In genomic region chr5:123125638-123126406, GRCm38 (mm10) we compare ENCODE assay signal across 10 mouse cellular contexts. TPM values are rescaled to one million over a fixed set of nuclear protein-coding genes. Genes with fewer than 3 reads are reported as not detected.
A peak's percentile ranks its signal among the peaks of the same experiment; 100 is the strongest.
DNase-seq lines count a peak whose midpoint lies in the region; ATAC-seq and TF ChIP-seq lines count a peak whose summit lies in the region.
"Had no signal": no experiment of that assay in that cellular context is flagged by ENCODE, and none has a peak within 500 bp of the region (broad histone marks: within the 10 kb centered on the region; RNA-seq: fewer than 3 reads in every experiment).

No protein-coding gene starts in this region.

- TF ChIP-seq EP300 in CH12.LX (IDR thresholded peaks at IDR 0.05; ENCODE audit: low read length) = no peak

- no peak for TF ChIP-seq RAD21 in CH12.LX (IDR thresholded peaks at IDR 0.05; ENCODE audit: low read depth, low read length)

- peak overlapping the region in 2 of 3 experiments; percentile 28 to 34 for H3K4me3 ChIP-seq in CH12.LX (replicated peaks in 1 of 3; ENCODE audit: low read depth in 2 of 3, low read length in 2 of 3, poor library complexity in 1 of 3)
- no peak overlapping the region for H3K4me3 ChIP-seq in midbrain, embryonic 13.5 days (replicated peaks)
- H3K4me3 ChIP-seq: erythroblast, embryonic 14.5 days; midbrain, embryonic 15.5 days had no signal

- dilution Hi-C loops in CH12.LX (cut with MboI; ENCODE audit: extremely low pct_ligation_motif_present, extremely low pct_unique_long_range_greater_than_20kb, low sequenced_read_pairs) = no loop called here

- H3K27me3 ChIP-seq in CH12.LX (replicated peaks) = no peaks in the 10 kb centered on the region
- no peaks in the 10 kb centered on the region for H3K27me3 ChIP-seq in midbrain, embryonic 13.5 days
- H3K27me3 ChIP-seq: midbrain, embryonic 15.5 days had no signal

- peak; percentile 79 to 81 for DNase-seq in B cell, adult 2 months
- DNase-seq in CH12.LX (ENCODE audit: extremely low read depth) = peak; percentile 72
- DNase-seq in induced T-regulatory cell, adult 2 months (ENCODE audit: low read depth) = peak; percentile 87
- peak; percentile 76 for DNase-seq in naive thymus-derived CD4-positive, alpha-beta T cell, adult 2 months (ENCODE audit: low read depth)
- DNase-seq in left cerebral cortex, adult 8-10 months (ENCODE audit: low spot score in 2 of 2) = no peak
- no peak for DNase-seq in lung, postnatal 14 days

- H3K9ac ChIP-seq in CH12.LX (ENCODE audit: insufficient read depth, low read depth) = peak overlapping the region; percentile 54
- no peak overlapping the region for H3K9ac ChIP-seq in midbrain, embryonic 13.5 days (replicated peaks)
- H3K9ac ChIP-seq: midbrain, embryonic 15.5 days had no signal

- in situ Hi-C loops in CH12.LX (cut with MboI; ENCODE audit: low pct_ligation_motif_present, low pct_unique_long_range_greater_than_20kb, low sequenced_read_pairs) = no loop called here

- peaks cover 24 to 45% of the 10 kb centered on the region in 2 experiments for H3K36me3 ChIP-seq in CH12.LX (replicated peaks in 1 of 2; ENCODE audit: control insufficient read depth in 1 of 2, insufficient read depth in 1 of 2, low read length in 1 of 2)
- peaks cover 74% of the 10 kb centered on the region for H3K36me3 ChIP-seq in midbrain, embryonic 13.5 days

- WGBS in midbrain, embryonic 13.5 days = 88% methylated on average over 18 of the region's 18 CpGs

- peaks cover 11% of the 10 kb centered on the region for H3K9me3 ChIP-seq in CH12.LX (replicated peaks; ENCODE audit: low read length)
- no peaks in the 10 kb centered on the region for H3K9me3 ChIP-seq in midbrain, embryonic 13.5 days
- H3K9me3 ChIP-seq: midbrain, embryonic 15.5 days had no signal

- H3K4me1 ChIP-seq in CH12.LX (ENCODE audit: control insufficient read depth in 1 of 2, insufficient read depth in 2 of 2) = peaks cover 7 to 58% of the 10 kb centered on the region in 2 experiments
- peaks cover 2% of the 10 kb centered on the region for H3K4me1 ChIP-seq in midbrain, embryonic 13.5 days (replicated peaks)

- TF ChIP-seq CTCF in CH12.LX (conservative IDR thresholded peaks at IDR 0.05 in 1 of 2, IDR thresholded peaks at IDR 0.05 in 1 of 2; ENCODE audit: low read depth in 2 of 2, low read length in 2 of 2) = no peak

- peak overlapping the region; percentile 93 for H3K27ac ChIP-seq in CH12.LX (ENCODE audit: insufficient read depth, low read depth)
- H3K27ac ChIP-seq in midbrain, embryonic 13.5 days = no peak overlapping the region
- H3K27ac ChIP-seq: midbrain, embryonic 15.5 days had no signal

- peaks cover 47% of the 10 kb centered on the region for H3K79me2 ChIP-seq in CH12.LX (replicated peaks; ENCODE audit: control insufficient read depth, extremely low read depth, insufficient read depth, poor library complexity, severe bottlenecking)

- TF ChIP-seq POLR2A in CH12.LX (IDR thresholded peaks at IDR 0.05; ENCODE audit: low read depth, low read length) = peak; percentile 67

- H3K4me2 ChIP-seq in CH12.LX (ENCODE audit: insufficient read depth, low read depth, poor library complexity, severe bottlenecking) = peak overlapping the region; percentile 82
- no peak overlapping the region for H3K4me2 ChIP-seq in midbrain, embryonic 13.5 days (replicated peaks)
- H3K4me2 ChIP-seq: midbrain, embryonic 15.5 days had no signal

- no peak for ATAC-seq in midbrain, embryonic 13.5 days
- ATAC-seq: midbrain, embryonic 15.5 days had no signal

TF ChIP-seq in CH12.LX, 34 proteins besides CTCF, POLR2A, EP300 and RAD21:
- no peak for TF ChIP-seq JUN (IDR thresholded peaks at IDR 0.05; ENCODE audit: insufficient read depth, low read depth, low read length)
- no peak; the same call in 1 of the 2 replicates for TF ChIP-seq TCF12 (IDR thresholded peaks at IDR 0.05; ENCODE audit: low read depth, low read length)
- TF ChIP-seq MYC (IDR thresholded peaks at IDR 0.05; ENCODE audit: low read depth, low read length) = peak; percentile 47
- TF ChIP-seq HCFC1 (IDR thresholded peaks at IDR 0.05; ENCODE audit: low read depth, low read length) = no peak
- no peak for TF ChIP-seq USF2 (conservative IDR thresholded peaks at IDR 0.05; ENCODE audit: low read depth, low read length)
- no peak; the same call in 1 of the 2 replicates for TF ChIP-seq CHD1 (IDR thresholded peaks at IDR 0.05; ENCODE audit: low read depth, low read length)
- peak; percentile 65; the same call in 1 of the 2 replicates for TF ChIP-seq ZMIZ1 (IDR thresholded peaks at IDR 0.05; ENCODE audit: low read depth, low read length)
- no peak for TF ChIP-seq PAX5 (IDR thresholded peaks at IDR 0.05; ENCODE audit: low read length)
- no peak; the same call in 1 of the 2 replicates for TF ChIP-seq JUND (conservative IDR thresholded peaks at IDR 0.05; ENCODE audit: low read depth, low read length)
- TF ChIP-seq NRF1 (IDR thresholded peaks at IDR 0.05; ENCODE audit: low read depth, low read length) = peak; percentile 55; the same call in 1 of the 2 replicates
- 0 out of 2 replicates have a peak, but pooled peaks have one; percentile 5 for TF ChIP-seq MAFK (IDR thresholded peaks at IDR 0.05; ENCODE audit: insufficient replicate concordance, low read length)
- peak; percentile 39; the same call in 1 of the 2 replicates for TF ChIP-seq BHLHE40 (IDR thresholded peaks at IDR 0.05; ENCODE audit: low read depth, low read length)
- TF ChIP-seq USF1 (IDR thresholded peaks at IDR 0.05; ENCODE audit: low read depth, low read length) = no peak
- TF ChIP-seq ETS1 (conservative IDR thresholded peaks at IDR 0.05; ENCODE audit: low read depth, low read length) = peak; percentile 55
- no peak for TF ChIP-seq POLR2AphosphoS2 (IDR thresholded peaks at IDR 0.05; ENCODE audit: low read depth, low read length)
- TF ChIP-seq ELF1 (IDR thresholded peaks at IDR 0.05; ENCODE audit: low read depth, low read length) = no peak; the same call in 1 of the 2 replicates
- no peak for TF ChIP-seq UBTF (IDR thresholded peaks at IDR 0.05; ENCODE audit: low read depth, low read length)
- TF ChIP-seq SIN3A (IDR thresholded peaks at IDR 0.05; ENCODE audit: low read length) = 0 out of 2 replicates have a peak, but pooled peaks have one; percentile 47
- TF ChIP-seq MAX (IDR thresholded peaks at IDR 0.05; ENCODE audit: low read length) = no peak
- no peak for TF ChIP-seq IRF4 (IDR thresholded peaks at IDR 0.05; ENCODE audit: low read depth, low read length)
- TF ChIP-seq E2F4 (IDR thresholded peaks at IDR 0.05; ENCODE audit: insufficient replicate concordance, low read depth, low read length) = no peak
- no peak for TF ChIP-seq SMC3 (IDR thresholded peaks at IDR 0.05; ENCODE audit: low read depth, low read length)
- no peak for TF ChIP-seq MEF2A (IDR thresholded peaks at IDR 0.05; ENCODE audit: borderline replicate concordance, low read depth, low read length)
- TF ChIP-seq KAT2A (IDR thresholded peaks at IDR 0.05; ENCODE audit: insufficient replicate concordance, low read length) = no peak
- TF ChIP-seq RCOR1 (conservative IDR thresholded peaks at IDR 0.05; ENCODE audit: low read depth, low read length) = no peak
- peak; percentile 48; the same call in 1 of the 2 replicates for TF ChIP-seq MXI1 (IDR thresholded peaks at IDR 0.05; ENCODE audit: low read depth, low read length)
- TF ChIP-seq ZNF384 (IDR thresholded peaks at IDR 0.05; ENCODE audit: low read depth, low read length) = no peak
- TF ChIP-seq ZKSCAN1 (IDR thresholded peaks at IDR 0.05; ENCODE audit: borderline replicate concordance, low read depth, low read length) = no peak
- TF ChIP-seq MAZ (IDR thresholded peaks at IDR 0.05; ENCODE audit: low read depth, low read length) = peak; percentile 17; the same call in 1 of the 2 replicates
- TF ChIP-seq ZC3H11A (IDR thresholded peaks at IDR 0.05; ENCODE audit: low read depth, low read length) = no peak
- no peak for TF ChIP-seq CHD2 (IDR thresholded peaks at IDR 0.05; ENCODE audit: low read length)
- peak; percentile 59; the same call in 1 of the 2 replicates for TF ChIP-seq NELFE (IDR thresholded peaks at IDR 0.05; ENCODE audit: low read depth, low read length)
TF ChIP-seq in CH12.LX: peak in this region for 10.

RNA-seq across cellular contexts. Expression of gene Rhof, which starts 6.7 kb away (rescaled TPM):
- 46.5 and 56.9 TPM in 2 replicates for total RNA-seq in CH12.LX (2012; rRNA removed)
- 32.6 and 33.6 TPM in 2 replicates for total RNA-seq in CH12.LX (2014; rRNA removed)
- 38.2 and 45.4 TPM in 2 replicates for polyA plus RNA-seq in CH12.LX (2012; ENCODE audit: insufficient read length, low read depth)
- 10 to 100 TPM; 47.7 to 50.4 (median 48.3) TPM for total RNA-seq in left cerebral cortex, adult 8-10 months (2022)
- 2.6 and 3.3 TPM in 2 replicates for polyA plus RNA-seq in midbrain, embryonic 13.5 days (2015; fragmentation: Nextera tagmentation; extraction: Ambion mirVana)

RNA-seq across cellular contexts. Expression of gene Setd1b, which starts 16.2 kb away (rescaled TPM):
- total RNA-seq in CH12.LX (2012; rRNA removed) (2.3 and 2.6 TPM in 2 replicates), CH12.LX (2014; rRNA removed) (0.50 and 0.70 TPM in 2 replicates)
- polyA plus RNA-seq in CH12.LX (2012; ENCODE audit: insufficient read length, low read depth) = 8.0 and 9.1 TPM in 2 replicates
- 10 to 100 TPM; 29.3 to 35.8 (median 32.5) TPM for total RNA-seq in left cerebral cortex, adult 8-10 months (2022)
- 13.3 and 14.1 TPM in 2 replicates for polyA plus RNA-seq in midbrain, embryonic 13.5 days (2015; fragmentation: Nextera tagmentation; extraction: Ambion mirVana)

RNA-seq across cellular contexts. Expression of gene Psmd9, which starts 43.4 kb away (rescaled TPM):
- total RNA-seq in CH12.LX (2012; rRNA removed) (35.5 and 37.9 TPM in 2 replicates), CH12.LX (2014; rRNA removed) (28.6 and 30.8 TPM in 2 replicates)
- 38.0 and 46.2 TPM in 2 replicates for polyA plus RNA-seq in CH12.LX (2012; ENCODE audit: insufficient read length, low read depth)
- total RNA-seq in left cerebral cortex, adult 8-10 months (2022) = 10 to 100 TPM; 24.3 to 36.7 (median 27.7) TPM
- polyA plus RNA-seq in midbrain, embryonic 13.5 days (2015; fragmentation: Nextera tagmentation; extraction: Ambion mirVana) = 72.2 and 74.0 TPM in 2 replicates

RNA-seq across cellular contexts. Expression of gene Hpd, which starts 56.7 kb away (rescaled TPM):
- total RNA-seq in CH12.LX (2012; rRNA removed) (not detected in 2 replicates), CH12.LX (2014; rRNA removed) (0.20 TPM in 1 of 2 replicates, not detected in the other)
- polyA plus RNA-seq in CH12.LX (2012; ENCODE audit: insufficient read length, low read depth) = not detected in 2 replicates
- total RNA-seq in left cerebral cortex, adult 8-10 months (2022) = not detected
- not detected in 2 replicates for polyA plus RNA-seq in midbrain, embryonic 13.5 days (2015; fragmentation: Nextera tagmentation; extraction: Ambion mirVana)
- polyA plus RNA-seq: brain, embryonic 14.5 days; erythroblast, embryonic 14.5 days; midbrain, embryonic 15.5 days had no signal

RNA-seq across cellular contexts. Expression of gene Tmem120b, which starts 57.6 kb away (rescaled TPM):
- total RNA-seq in CH12.LX (2012; rRNA removed) = 6.1 and 8.0 TPM in 2 replicates
- 4.6 and 4.8 TPM in 2 replicates for total RNA-seq in CH12.LX (2014; rRNA removed)
- 4.5 and 6.2 TPM in 2 replicates for polyA plus RNA-seq in CH12.LX (2012; ENCODE audit: insufficient read length, low read depth)
- 10 to 100 TPM; 13.8 to 16.4 (median 16.0) TPM for total RNA-seq in left cerebral cortex, adult 8-10 months (2022)
- polyA plus RNA-seq in midbrain, embryonic 13.5 days (2015; fragmentation: Nextera tagmentation; extraction: Ambion mirVana) = 12.8 and 14.6 TPM in 2 replicates

Comparison
In these comparisons a context has a peak if more than half of its experiments do, and no peak if none do; other contexts are left out.
1. DNase-seq: peak in B cell, adult 2 months (2 of 2), CH12.LX (single experiment), induced T-regulatory cell, adult 2 months (single experiment) and naive thymus-derived CD4-positive, alpha-beta T cell, adult 2 months (single experiment); none in left cerebral cortex, adult 8-10 months (0 of 2) and lung, postnatal 14 days (single experiment).
2. RNA of gene Setd1b, which starts 16.2 kb away (total RNA-seq): 29.3 to 35.8 TPM in left cerebral cortex, adult 8-10 months; 0.50 to 2.6 TPM in CH12.LX; every median in the first group is over 4 times any median in the second.